Mouse (Mus musculus): ENCODE data around the gene Prdm11. TPM values are rescaled to one million over a fixed set of nuclear protein-coding genes. Genes with fewer than 3 reads are reported as not detected.

Gene Prdm11
- polyA plus RNA-seq, 1 experiment from 2014 or later: 2.7 TPM

GRCm38 (mm10) chr2:93083317-93083716 lies 37.4 kb upstream of the Prdm11 start:
- Histone ChIP-seq H3K9ac (replicated peaks; ENCODE audit: low read length) (no peak overlapping the region), H3K9me3 (replicated peaks; ENCODE audit: control insufficient read depth, low read length) (no peaks in the 10 kb centered on the region), H3K4me1 (ENCODE audit: control insufficient read depth, insufficient read depth, low read length) (no peaks in the 10 kb centered on the region; the same call in 1 of the 2 replicates), H3K27me3 (ENCODE audit: control insufficient read depth, insufficient read depth, low read length) (no peaks in the 10 kb centered on the region), H3K27ac (replicated peaks; ENCODE audit: low read depth, low read length) (no peak overlapping the region), H3K36me3 (replicated peaks; ENCODE audit: control insufficient read depth, insufficient read depth, low read depth, low read length) (no peaks in the 10 kb centered on the region), H3K4me2 (ENCODE audit: low read depth, low read length) (no peak overlapping the region), H3K4me3 (ENCODE audit: low read depth, low read length) (no peak overlapping the region)
- ATAC-seq (replicated peaks; ENCODE audit: insufficient number of reproducible peaks, low FRiP score, low TSS enrichment, low read depth) (no peak), DNase-seq (ENCODE audit: low spot score) (no peak)
- 59% methylated on average over 4 of the region's 4 CpGs for WGBS

DNA sequence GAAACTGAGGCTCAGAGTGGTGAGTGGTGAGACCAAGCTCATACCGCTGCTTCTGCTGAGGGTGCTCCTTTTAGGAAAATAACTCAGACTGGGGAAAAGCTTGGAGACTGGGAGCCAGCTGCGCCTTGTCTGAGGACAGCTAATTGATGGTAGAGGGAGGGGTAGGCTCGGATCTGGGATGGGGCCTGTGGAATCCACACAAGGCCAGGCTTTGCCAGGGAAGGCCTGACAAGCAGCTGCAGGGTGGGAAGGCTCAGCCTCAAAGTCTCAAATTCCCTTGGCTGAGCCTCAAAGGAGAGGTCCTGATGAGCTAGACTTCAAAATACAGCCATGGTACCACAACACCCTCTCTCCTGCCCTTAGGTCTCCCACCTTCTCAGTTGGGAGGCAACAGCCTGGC lies 36.9 kb upstream of the Prdm11 start:
- whole genome bisulfite sequencing: 46% methylated on average over 3 of the region's 3 CpGs
- peak; percentile 27 for DNase-seq (ENCODE audit: low spot score)
- H3K4me3 ChIP-seq (ENCODE audit: low read depth, low read length): no peak overlapping the region
- ATAC-seq (replicated peaks; ENCODE audit: insufficient number of reproducible peaks, low FRiP score, low TSS enrichment, low read depth): no peak
- no peak overlapping the region for H3K27ac ChIP-seq (replicated peaks; ENCODE audit: low read depth, low read length)
- H3K36me3 ChIP-seq (replicated peaks; ENCODE audit: control insufficient read depth, insufficient read depth, low read depth, low read length): no peaks in the 10 kb centered on the region
- no peaks in the 10 kb centered on the region for H3K27me3 ChIP-seq (ENCODE audit: control insufficient read depth, insufficient read depth, low read length)
- H3K4me2 ChIP-seq (ENCODE audit: low read depth, low read length): no peak overlapping the region
- no peaks in the 10 kb centered on the region for H3K9me3 ChIP-seq (replicated peaks; ENCODE audit: control insufficient read depth, low read length)
- no peaks in the 10 kb centered on the region; the same call in 1 of the 2 replicates for H3K4me1 ChIP-seq (ENCODE audit: control insufficient read depth, insufficient read depth, low read length)
- H3K9ac ChIP-seq (replicated peaks; ENCODE audit: low read length): no peak overlapping the region

DNA sequence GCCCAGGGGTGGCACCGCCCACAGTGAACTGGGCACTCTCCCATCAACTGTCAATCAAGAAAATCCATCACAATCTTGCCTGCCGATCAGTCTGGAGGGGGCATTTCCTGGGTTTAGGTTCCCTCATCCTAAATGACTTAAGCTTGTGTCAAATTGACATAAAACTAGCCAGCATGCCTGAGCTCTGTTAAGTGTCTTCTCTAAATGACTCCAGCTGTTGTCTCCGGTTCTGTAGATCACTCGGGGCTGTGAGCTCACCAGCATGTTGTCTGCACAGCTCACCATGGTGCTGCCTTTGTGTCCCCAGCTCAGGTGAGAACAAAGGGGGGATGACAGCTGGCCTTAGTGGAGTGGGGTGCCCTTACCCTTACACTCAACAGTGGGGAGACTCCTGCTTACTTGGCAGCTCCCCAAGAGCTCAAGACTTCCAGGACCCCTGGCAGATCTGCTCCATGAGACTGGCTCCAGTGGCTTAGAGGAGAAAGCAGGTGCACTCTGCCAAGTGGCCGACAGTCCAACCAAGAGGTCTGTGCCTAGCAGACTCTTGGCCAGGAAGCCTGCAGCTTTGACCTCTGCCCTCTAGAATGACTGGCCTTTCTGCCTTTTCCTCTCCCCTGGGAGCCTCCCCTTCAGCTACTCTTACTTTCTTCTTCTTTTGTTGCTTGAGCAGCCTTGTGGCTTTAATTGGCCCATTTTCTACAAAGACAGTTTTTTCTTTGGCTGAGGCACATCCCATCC lies 35.1 kb upstream of the Prdm11 start:
- Histone ChIP-seq H3K9me3 (replicated peaks; ENCODE audit: control insufficient read depth, low read length) (no peaks in the 10 kb centered on the region), H3K4me3 (ENCODE audit: low read depth, low read length) (no peak overlapping the region), H3K27ac (replicated peaks; ENCODE audit: low read depth, low read length) (no peak overlapping the region), H3K9ac (replicated peaks; ENCODE audit: low read length) (no peak overlapping the region), H3K27me3 (ENCODE audit: control insufficient read depth, insufficient read depth, low read length) (no peaks in the 10 kb centered on the region), H3K4me1 (ENCODE audit: control insufficient read depth, insufficient read depth, low read length) (no peaks in the 10 kb centered on the region; the same call in 1 of the 2 replicates), H3K4me2 (ENCODE audit: low read depth, low read length) (no peak overlapping the region), H3K36me3 (replicated peaks; ENCODE audit: control insufficient read depth, insufficient read depth, low read depth, low read length) (no peaks in the 10 kb centered on the region)
- DNase-seq (ENCODE audit: low spot score): peak; percentile 20
- ATAC-seq (replicated peaks; ENCODE audit: insufficient number of reproducible peaks, low FRiP score, low TSS enrichment, low read depth): no peak
- WGBS: 41% methylated on average over 5 of the region's 5 CpGs

- Histone ChIP-seq H3K4me2 (ENCODE audit: low read depth, low read length) (no peak overlapping the region), H3K4me3 (ENCODE audit: low read depth, low read length) (no peak overlapping the region), H3K27ac (replicated peaks; ENCODE audit: low read depth, low read length) (no peak overlapping the region), H3K27me3 (ENCODE audit: control insufficient read depth, insufficient read depth, low read length) (no peaks in the 10 kb centered on the region), H3K9ac (replicated peaks; ENCODE audit: low read length) (no peak overlapping the region), H3K4me1 (ENCODE audit: control insufficient read depth, insufficient read depth, low read length) (no peaks in the 10 kb centered on the region; the same call in 1 of the 2 replicates), H3K9me3 (replicated peaks; ENCODE audit: control insufficient read depth, low read length) (no peaks in the 10 kb centered on the region), H3K36me3 (replicated peaks; ENCODE audit: control insufficient read depth, insufficient read depth, low read depth, low read length) (no peaks in the 10 kb centered on the region)
- ATAC-seq (replicated peaks; ENCODE audit: insufficient number of reproducible peaks, low FRiP score, low TSS enrichment, low read depth) (no peak), DNase-seq (ENCODE audit: low spot score) (no peak)
- WGBS: 77% methylated on average over 4 of the region's 4 CpGs
Observed at GRCm38 (mm10) chr2:93079394-93079793, 33.4 kb upstream of the Prdm11 start.

DNA sequence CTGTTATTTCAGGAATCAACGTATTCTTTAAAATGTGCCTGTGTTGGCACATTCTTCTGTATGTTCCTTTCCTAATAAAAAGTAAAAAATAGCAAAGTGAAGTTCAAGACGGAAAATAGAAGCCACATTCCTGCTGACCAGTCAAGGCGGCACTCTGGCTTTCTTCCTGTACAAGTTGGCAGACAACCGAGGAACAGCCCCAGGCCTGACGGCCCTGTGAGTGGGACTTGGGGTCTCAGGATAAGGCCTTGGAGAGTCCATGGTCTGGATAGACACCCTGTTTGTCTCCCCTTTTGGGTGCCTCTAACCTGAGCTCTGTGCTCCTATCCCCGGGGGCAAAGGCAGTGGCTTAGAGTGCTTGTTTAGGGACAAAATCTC lies 30.6 kb upstream of the Prdm11 start:
- Histone ChIP-seq H3K4me3 (ENCODE audit: low read depth, low read length) (no peak overlapping the region), H3K36me3 (replicated peaks; ENCODE audit: control insufficient read depth, insufficient read depth, low read depth, low read length) (no peaks in the 10 kb centered on the region), H3K27ac (replicated peaks; ENCODE audit: low read depth, low read length) (no peak overlapping the region), H3K9ac (replicated peaks; ENCODE audit: low read length) (no peak overlapping the region), H3K4me2 (ENCODE audit: low read depth, low read length) (no peak overlapping the region), H3K4me1 (ENCODE audit: control insufficient read depth, insufficient read depth, low read length) (no peaks in the 10 kb centered on the region), H3K27me3 (ENCODE audit: control insufficient read depth, insufficient read depth, low read length) (no peaks in the 10 kb centered on the region), H3K9me3 (replicated peaks; ENCODE audit: control insufficient read depth, low read length) (no peaks in the 10 kb centered on the region)
- no peak for DNase-seq (ENCODE audit: low spot score)
- ATAC-seq (replicated peaks; ENCODE audit: insufficient number of reproducible peaks, low FRiP score, low TSS enrichment, low read depth): no peak
- WGBS: 76% methylated on average over 6 of the region's 6 CpGs

- peak; percentile 88 for DNase-seq (ENCODE audit: low spot score)
- Histone ChIP-seq H3K4me3 (ENCODE audit: low read depth, low read length) (no peak overlapping the region), H3K9me3 (replicated peaks; ENCODE audit: control insufficient read depth, low read length) (no peaks in the 10 kb centered on the region), H3K9ac (replicated peaks; ENCODE audit: low read length) (no peak overlapping the region), H3K4me2 (ENCODE audit: low read depth, low read length) (no peak overlapping the region), H3K4me1 (ENCODE audit: control insufficient read depth, insufficient read depth, low read length) (no peaks in the 10 kb centered on the region), H3K36me3 (replicated peaks; ENCODE audit: control insufficient read depth, insufficient read depth, low read depth, low read length) (no peaks in the 10 kb centered on the region), H3K27me3 (ENCODE audit: control insufficient read depth, insufficient read depth, low read length) (no peaks in the 10 kb centered on the region), H3K27ac (replicated peaks; ENCODE audit: low read depth, low read length) (no peak overlapping the region)
- WGBS: 40% methylated on average over 15 of the region's 15 CpGs
- ATAC-seq (replicated peaks; ENCODE audit: insufficient number of reproducible peaks, low FRiP score, low TSS enrichment, low read depth): 0 out of 2 replicates have a peak, but pooled peaks have one; percentile 11
Observed at GRCm38 (mm10) chr2:93075738-93076577, 30.0 kb upstream of the Prdm11 start.

DNA sequence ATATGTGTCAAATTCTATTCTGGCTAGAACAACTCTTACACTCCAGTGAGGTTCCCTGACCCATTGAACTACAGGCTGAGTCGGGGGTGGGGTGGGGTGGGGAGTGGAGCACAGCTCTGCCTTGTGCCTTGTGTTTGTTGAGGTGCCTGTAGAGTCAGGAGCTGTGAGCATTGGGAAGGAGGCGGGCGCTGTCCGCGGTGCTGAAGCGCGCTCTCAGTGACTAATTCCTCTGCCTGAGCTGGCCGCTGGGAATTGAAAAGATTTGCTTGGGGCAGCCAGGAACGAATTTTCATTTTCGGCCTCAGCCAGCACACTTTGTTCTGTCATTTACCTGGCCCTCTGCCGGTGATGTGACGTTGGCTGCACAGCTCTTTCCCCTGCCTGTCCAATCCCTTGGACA lies 25.7 kb upstream of the Prdm11 start:
- no peak overlapping the region for H3K27ac ChIP-seq (replicated peaks; ENCODE audit: low read depth, low read length)
- no peak overlapping the region for H3K4me3 ChIP-seq (ENCODE audit: low read depth, low read length)
- H3K27me3 ChIP-seq (ENCODE audit: control insufficient read depth, insufficient read depth, low read length): no peaks in the 10 kb centered on the region
- no peak overlapping the region for H3K4me2 ChIP-seq (ENCODE audit: low read depth, low read length)
- H3K9me3 ChIP-seq (replicated peaks; ENCODE audit: control insufficient read depth, low read length): no peaks in the 10 kb centered on the region
- no peaks in the 10 kb centered on the region for H3K4me1 ChIP-seq (ENCODE audit: control insufficient read depth, insufficient read depth, low read length)
- H3K9ac ChIP-seq (replicated peaks; ENCODE audit: low read length): no peak overlapping the region
- DNase-seq (ENCODE audit: low spot score) (peak; percentile 89), ATAC-seq (replicated peaks; ENCODE audit: insufficient number of reproducible peaks, low FRiP score, low TSS enrichment, low read depth) (no peak)
- WGBS: 6% methylated on average over 12 of the region's 12 CpGs
- H3K36me3 ChIP-seq (replicated peaks; ENCODE audit: control insufficient read depth, insufficient read depth, low read depth, low read length): no peaks in the 10 kb centered on the region

- Histone ChIP-seq H3K27me3 (ENCODE audit: control insufficient read depth, insufficient read depth, low read length) (no peaks in the 10 kb centered on the region), H3K4me2 (ENCODE audit: low read depth, low read length) (no peak overlapping the region), H3K36me3 (replicated peaks; ENCODE audit: control insufficient read depth, insufficient read depth, low read depth, low read length) (no peaks in the 10 kb centered on the region), H3K27ac (replicated peaks; ENCODE audit: low read depth, low read length) (no peak overlapping the region), H3K9me3 (replicated peaks; ENCODE audit: control insufficient read depth, low read length) (no peaks in the 10 kb centered on the region), H3K9ac (replicated peaks; ENCODE audit: low read length) (no peak overlapping the region), H3K4me3 (ENCODE audit: low read depth, low read length) (no peak overlapping the region), H3K4me1 (ENCODE audit: control insufficient read depth, insufficient read depth, low read length) (no peaks in the 10 kb centered on the region)
- no peak for ATAC-seq (replicated peaks; ENCODE audit: insufficient number of reproducible peaks, low FRiP score, low TSS enrichment, low read depth)
- 38% methylated on average over 2 of the region's 2 CpGs for WGBS
- DNase-seq (ENCODE audit: low spot score): peak; percentile 67
Observed at GRCm38 (mm10) chr2:93068942-93069341, 23.0 kb upstream of the Prdm11 start.
